Mouse (Mus musculus): ENCODE measurements at regions not wholly inside any gene's neighbourhood (a gene's known extent, or its start where the extent isn't known, plus 50 kb on each side); places are given as distances from the start of the nearest gene placed in this dataset.

DNA sequence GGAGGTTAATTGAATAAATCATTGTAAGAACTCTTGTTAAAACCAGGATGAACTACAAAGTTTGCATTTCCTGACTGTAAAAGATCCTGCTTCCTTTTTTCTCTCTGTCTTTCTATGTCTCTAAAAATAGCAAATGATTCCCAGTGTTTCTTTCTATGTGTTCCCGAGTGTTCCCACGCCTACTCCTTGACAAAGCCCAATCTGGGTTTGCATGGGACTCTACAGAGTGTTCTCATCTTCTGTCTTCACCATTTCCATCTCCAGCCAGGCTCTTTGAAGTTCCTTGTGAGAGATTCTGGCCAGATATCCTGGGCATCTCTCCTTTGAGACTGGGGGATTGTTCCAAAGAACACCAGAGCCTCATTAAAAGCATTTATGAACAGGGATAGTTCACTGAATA, 285.0 kb downstream of the Insig2 start:
- in situ Hi-C loops (cut with MboI; ENCODE audit: low pct_unique_long_range_greater_than_20kb): no loop called here
- DNase-seq (ENCODE audit: low read depth, low spot score) (no peak), ATAC-seq (no peak)
- TF ChIP-seq CTCF (IDR thresholded peaks at IDR 0.05): no peak
- POLR2A ChIA-PET: no interaction called here
- CTCF ChIA-PET: interaction anchor here (1.0 kb wide), 1 partner anchor 15 kb away, joined by 3 read pairs; no protein-coding TSS in a partner anchor
- peaks cover 9% of the 10 kb centered on the region for H3K27me3 ChIP-seq

DNA sequence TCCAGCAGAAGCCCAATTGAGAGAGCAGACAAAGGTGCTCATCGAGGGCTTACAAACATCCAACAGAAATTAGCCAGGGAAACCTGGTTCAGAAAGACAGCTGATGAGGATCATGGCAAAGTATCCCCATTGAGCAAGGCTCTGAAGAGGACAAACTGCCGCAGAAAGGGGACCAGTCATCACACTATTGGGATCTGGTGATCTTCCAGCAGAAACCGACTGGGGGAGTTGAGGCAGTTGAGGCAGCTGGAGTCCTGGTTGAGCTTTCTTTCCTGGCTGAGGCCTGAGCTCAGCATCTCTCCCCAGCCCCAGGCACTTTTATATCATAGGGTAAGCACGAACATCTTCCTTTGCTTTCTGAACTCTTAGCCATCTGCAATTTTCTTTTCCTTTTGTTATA, 282.7 kb downstream of the Insig2 start:
- no peak for DNase-seq (ENCODE audit: low read depth, low spot score)
- in situ Hi-C loops (cut with MboI; ENCODE audit: low pct_unique_long_range_greater_than_20kb): no loop called here
- ChIA-PET POLR2A (no interaction called here), CTCF (no interaction called here)
- H3K27me3 ChIP-seq: peaks cover 9% of the 10 kb centered on the region
- TF ChIP-seq CTCF (IDR thresholded peaks at IDR 0.05): no peak
- ATAC-seq: no peak

- peaks cover 9% of the 10 kb centered on the region for H3K27me3 ChIP-seq
- DNase-seq (ENCODE audit: low read depth, low spot score) (no peak), ATAC-seq (no peak)
- in situ Hi-C loops (cut with MboI; ENCODE audit: low pct_unique_long_range_greater_than_20kb): no loop called here
- CTCF ChIA-PET: no interaction called here
- TF ChIP-seq CTCF (IDR thresholded peaks at IDR 0.05): no peak
- POLR2A ChIA-PET: no interaction called here
Measured at GRCm38 (mm10) chr1:121050695-121051495, 281.5 kb downstream of the Insig2 start.

DNA sequence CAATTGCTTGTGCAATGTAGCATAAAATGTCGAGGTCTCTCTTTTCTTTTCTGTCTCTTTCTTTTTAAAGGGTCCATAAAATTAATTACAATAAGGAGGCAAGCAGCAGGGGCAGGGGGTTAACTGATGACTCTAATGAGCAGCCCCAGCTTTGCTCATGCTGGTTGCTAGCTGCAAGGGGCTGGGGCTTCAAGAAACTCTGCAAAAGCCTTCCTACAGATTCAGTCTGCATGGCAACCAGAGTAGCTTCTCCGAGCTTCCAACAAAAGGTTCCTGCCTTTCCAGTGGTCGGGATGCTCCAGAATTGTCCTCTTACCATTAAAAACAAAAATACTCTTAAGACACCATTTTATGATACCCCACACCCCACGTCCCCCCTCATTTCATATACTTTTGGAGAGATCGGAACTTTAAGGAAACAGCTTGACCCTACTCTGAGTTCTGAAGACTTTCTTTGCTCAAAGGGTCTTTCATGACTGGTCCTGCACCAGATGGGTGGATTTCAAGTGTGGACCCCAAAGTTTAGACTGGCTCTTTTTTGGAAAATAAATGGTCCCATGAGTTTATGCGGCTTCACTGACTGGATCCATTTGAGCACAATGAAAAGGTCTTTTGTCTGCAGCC, 280.8 kb downstream of the Insig2 start:
- CTCF ChIA-PET: no interaction called here
- in situ Hi-C loops (cut with MboI; ENCODE audit: low pct_unique_long_range_greater_than_20kb): no loop called here
- TF ChIP-seq CTCF (IDR thresholded peaks at IDR 0.05): no peak
- DNase-seq (ENCODE audit: low read depth, low spot score): no peak
- POLR2A ChIA-PET: no interaction called here
- ATAC-seq: no peak
- peaks cover 9% of the 10 kb centered on the region for H3K27me3 ChIP-seq

- TF ChIP-seq CTCF (IDR thresholded peaks at IDR 0.05): no peak
- in situ Hi-C loops (cut with MboI; ENCODE audit: low pct_unique_long_range_greater_than_20kb): no loop called here
- ATAC-seq (no peak), DNase-seq (ENCODE audit: low read depth, low spot score) (no peak)
- ChIA-PET CTCF (no interaction called here), POLR2A (no interaction called here)
- H3K27me3 ChIP-seq: peaks cover 9% of the 10 kb centered on the region
Measured at GRCm38 (mm10) chr1:121052120-121052501, 280.3 kb downstream of the Insig2 start.

DNA sequence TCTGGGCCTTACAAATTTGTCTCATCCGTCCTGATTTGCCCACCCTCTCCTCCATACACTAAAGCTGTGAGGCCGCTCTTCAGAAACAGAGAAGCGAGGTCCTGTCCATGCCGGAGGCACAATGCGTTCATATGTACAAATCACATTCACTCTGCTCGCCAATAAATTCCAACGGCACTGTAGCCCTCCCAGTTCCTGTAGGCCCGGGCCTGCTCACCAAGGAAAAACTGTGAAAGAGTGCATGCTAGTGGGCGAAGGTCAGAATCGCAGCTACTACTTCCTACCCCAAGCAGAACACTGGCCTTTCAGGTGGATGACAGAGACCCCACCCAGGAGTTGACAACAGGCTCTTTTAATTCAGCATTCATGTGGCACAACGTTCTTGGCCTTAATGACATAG, 278.7 kb downstream of the Insig2 start:
- peaks cover 6% of the 10 kb centered on the region for H3K27me3 ChIP-seq
- TF ChIP-seq CTCF (IDR thresholded peaks at IDR 0.05): peak; percentile 51
- POLR2A ChIA-PET: no interaction called here
- CTCF ChIA-PET: no interaction called here
- in situ Hi-C loops (cut with MboI; ENCODE audit: low pct_unique_long_range_greater_than_20kb): no loop called here
- no peak for DNase-seq (ENCODE audit: low read depth, low spot score)
- no peak for ATAC-seq

GRCm38 (mm10) chr1:121074569-121074968, 257.8 kb downstream of the Insig2 start:
- in situ Hi-C loops (cut with MboI; ENCODE audit: low pct_unique_long_range_greater_than_20kb): no loop called here
- CTCF ChIA-PET: no interaction called here
- DNase-seq (ENCODE audit: low read depth, low spot score) (no peak), ATAC-seq (no peak)
- no peak for TF ChIP-seq CTCF (IDR thresholded peaks at IDR 0.05)
- H3K27me3 ChIP-seq: no peaks in the 10 kb centered on the region
- POLR2A ChIA-PET: no interaction called here

- H3K27me3 ChIP-seq: no peaks in the 10 kb centered on the region
- in situ Hi-C loops (cut with MboI; ENCODE audit: low pct_unique_long_range_greater_than_20kb): no loop called here
- DNase-seq (ENCODE audit: low read depth, low spot score): no peak
- POLR2A ChIA-PET: no interaction called here
- CTCF ChIA-PET: no interaction called here
- no peak for ATAC-seq
- TF ChIP-seq CTCF (IDR thresholded peaks at IDR 0.05): no peak
Measured at GRCm38 (mm10) chr1:121082839-121083238, 249.6 kb downstream of the Insig2 start.

- no peak for TF ChIP-seq CTCF (IDR thresholded peaks at IDR 0.05)
- peaks cover 6% of the 10 kb centered on the region for H3K27me3 ChIP-seq
- in situ Hi-C loops (cut with MboI; ENCODE audit: low pct_unique_long_range_greater_than_20kb): no loop called here
- ChIA-PET POLR2A (no interaction called here), CTCF (no interaction called here)
- ATAC-seq (no peak), DNase-seq (ENCODE audit: low read depth, low spot score) (no peak)
Measured at GRCm38 (mm10) chr1:121085101-121085727, 247.2 kb downstream of the Insig2 start.

GRCm38 (mm10) chr1:121087124-121087887, 245.1 kb downstream of the Insig2 start:
- peaks cover 13% of the 10 kb centered on the region for H3K27me3 ChIP-seq
- ATAC-seq: no peak
- CTCF ChIA-PET: no interaction called here
- in situ Hi-C loops (cut with MboI; ENCODE audit: low pct_unique_long_range_greater_than_20kb): no loop called here
- no peak for TF ChIP-seq CTCF (IDR thresholded peaks at IDR 0.05)
- no peak for DNase-seq (ENCODE audit: low read depth, low spot score)
- POLR2A ChIA-PET: no interaction called here

DNA sequence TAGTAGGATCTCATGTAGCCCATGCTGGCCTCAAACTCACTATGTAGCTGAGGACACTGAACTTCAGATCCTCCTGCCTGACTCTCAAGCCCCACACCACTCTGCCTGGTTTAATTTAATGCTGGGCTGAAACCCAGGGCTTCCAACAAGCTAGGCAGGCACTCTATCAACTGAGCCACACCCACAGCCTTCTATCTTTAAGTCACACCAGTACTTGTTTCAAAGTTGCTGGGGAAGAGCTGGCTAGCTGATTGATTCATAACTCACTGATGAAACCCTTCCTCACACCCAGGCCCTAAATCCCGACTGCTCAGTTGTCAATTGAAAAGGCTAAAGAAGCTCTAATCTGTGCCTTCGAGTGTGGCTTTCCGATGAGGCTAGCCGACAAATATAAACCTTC, 241.8 kb downstream of the Insig2 start:
- H3K27me3 ChIP-seq: peaks cover 30% of the 10 kb centered on the region
- CTCF ChIA-PET: no interaction called here
- in situ Hi-C loops (cut with MboI; ENCODE audit: low pct_unique_long_range_greater_than_20kb): no loop called here
- TF ChIP-seq CTCF (IDR thresholded peaks at IDR 0.05): no peak
- ATAC-seq: no peak
- POLR2A ChIA-PET: no interaction called here
- no peak for DNase-seq (ENCODE audit: low read depth, low spot score)
